Mouse (Mus musculus) stomach, embryonic 14.5 days (tissue): Measurements from ENCODE around the gene Ehmt2. TPM values are rescaled to one million over a fixed set of nuclear protein-coding genes. Genes with fewer than 3 reads are reported as not detected.
"Not testable (repeated sequence)": the region's sequence is repeated elsewhere in the genome, so short reads cannot be mapped to it uniquely, and the experiment has no call there.

Experiments used
- ATAC-seq: fragments of 200-750 bp; cut with Nextera tagmentation; 2 replicates; pipeline ENCODE4 v1.8.0; 2017; ENCODE audit warnings: low read depth, moderate TSS enrichment; ENCODE audit not compliant: insufficient number of reproducible peaks, insufficient read depth, low FRiP score
- H3K27ac ChIP-seq: fragments of 300-500 bp; sonication (generic); 2 replicates; pipeline ENCODE4 v1.5.1; 2014; ENCODE audit warnings: mild to moderate bottlenecking, low read length, moderate library complexity, mixed read lengths
- H3K27me3 ChIP-seq: fragments of 300-500 bp; sonication (generic); 2 replicates; pipeline ENCODE4 v1.6.1; 2014; ENCODE audit warnings: low read length, control low read depth, mixed read lengths; ENCODE audit not compliant: control insufficient read depth, insufficient read depth
- H3K36me3 ChIP-seq: fragments of 300-500 bp; sonication (generic); 2 replicates; pipeline ENCODE4 v1.6.1; 2014; ENCODE audit warnings: mild to moderate bottlenecking, control low read depth, low read length, moderate library complexity, mixed read lengths; ENCODE audit not compliant: control insufficient read depth, insufficient read depth
- H3K4me1 ChIP-seq: fragments of 300-500 bp; sonication (generic); 2 replicates; pipeline ENCODE4 v1.6.1; 2014; ENCODE audit warnings: low read length, control low read depth, mixed read lengths; ENCODE audit not compliant: control insufficient read depth, insufficient read depth
- H3K4me2 ChIP-seq: fragments of 300-500 bp; sonication (generic); replicated peaks from 2 replicates; pipeline ENCODE4 v1.6.1; 2014; ENCODE audit warnings: low read depth, low read length, control low read depth
- H3K4me3 ChIP-seq: fragments of 300-500 bp; sonication (generic); 2 replicates; pipeline ENCODE4 v1.5.1; 2014; ENCODE audit warnings: low read depth, low read length, control low read depth
- H3K9ac ChIP-seq: fragments of 300-500 bp; sonication (generic); replicated peaks from 2 replicates; pipeline ENCODE4 v1.6.1; 2014; ENCODE audit warnings: low read depth, mild to moderate bottlenecking, control low read depth, low read length, moderate library complexity, mixed read lengths
- H3K9me3 ChIP-seq: fragments of 300-500 bp; sonication (generic); 2 replicates; pipeline ENCODE4 v1.6.1; 2016; ENCODE audit warnings: low read depth, low read length, control low read depth; ENCODE audit not compliant: control insufficient read depth
- WGBS: fragments of 180-500 bp; shearing (Covaris S2); extraction: QIAGEN DNeasy Blood & Tissue Kit; methylation state at CpG from one replicate; pipeline ENCODE4 v1.1.7; 2014; 5-methylcytosine and 5-hydroxymethylcytosine counted together
- polyA plus RNA-seq: library from polyadenylated mRNA; unstranded; fragments of >200 nt; fragmentation: Nextera tagmentation; extraction: Ambion mirVana; gene quantifications from 2 replicates; pipeline ENCODE4 v1.2.1, GENCODE M21; 2014

The Ehmt2 gene
- polyA plus RNA-seq, 1 experiment from 2014 or later: 79.4 TPM

- Histone ChIP-seq H3K27me3 (no peaks in the 10 kb centered on the region), H3K4me3 (peak overlapping the region; percentile 14), H3K4me1 (no peaks in the 10 kb centered on the region), H3K9ac (0 out of 2 replicates have a peak overlapping the region, but pooled peaks have one; percentile 21), H3K9me3 (no peaks in the 10 kb centered on the region), H3K27ac (no peak overlapping the region; the same call in 1 of the 2 replicates), H3K4me2 (peak overlapping the region; percentile 39), H3K36me3 (no peaks in the 10 kb centered on the region)
- WGBS: 10% methylated on average over 15 of the region's 15 CpGs
- ATAC-seq: 0 out of 2 replicates have a peak, but pooled peaks have one; percentile 33
These were observed 43.2 kb downstream of the Ehmt2 start for GRCm38 (mm10) chr17:34941344-34942041.

- no peaks in the 10 kb centered on the region for H3K9me3 ChIP-seq
- no peak for ATAC-seq
These were observed 45.0 kb downstream of the Ehmt2 start for GRCm38 (mm10) chr17:34943128-34943815.

GRCm38 (mm10) chr17:34944362-34944761 lies 46.1 kb downstream of the Ehmt2 start:
- Histone ChIP-seq H3K36me3 (peaks cover 2% of the 10 kb centered on the region; the same call in 1 of the 2 replicates), H3K4me2 (no peak overlapping the region), H3K9ac (no peak overlapping the region), H3K4me3 (no peak overlapping the region), H3K9me3 (no peaks in the 10 kb centered on the region), H3K27me3 (no peaks in the 10 kb centered on the region), H3K27ac (no peak overlapping the region), H3K4me1 (no peaks in the 10 kb centered on the region)
- ATAC-seq: 0 out of 2 replicates have a peak, but pooled peaks have one; percentile 14

More at GRCm38 (mm10) chr17:34943128-34943815, 45.0 kb downstream of the Ehmt2 start:
- Histone ChIP-seq H3K4me2 (no peak overlapping the region), H3K27ac (no peak overlapping the region), H3K9ac (no peak overlapping the region), H3K27me3 (no peaks in the 10 kb centered on the region), H3K4me3 (no peak overlapping the region), H3K36me3 (no peaks in the 10 kb centered on the region), H3K4me1 (no peaks in the 10 kb centered on the region)
- 91% methylated on average over 4 of the region's 4 CpGs for WGBS

GRCm38 (mm10) chr17:34946486-34947140 lies 48.3 kb downstream of the Ehmt2 start:
- Histone ChIP-seq H3K27ac (no peak overlapping the region), H3K9me3 (no peaks in the 10 kb centered on the region), H3K36me3 (peaks cover 22% of the 10 kb centered on the region), H3K4me2 (no peak overlapping the region), H3K9ac (no peak overlapping the region), H3K4me3 (no peak overlapping the region), H3K4me1 (peaks cover 10% of the 10 kb centered on the region), H3K27me3 (no peaks in the 10 kb centered on the region)
- WGBS: 90% methylated on average over 5 of the region's 5 CpGs
- ATAC-seq: no peak

- no peak for ATAC-seq
- H3K4me2 ChIP-seq: no peak overlapping the region
- H3K9me3 ChIP-seq: no peaks in the 10 kb centered on the region
- WGBS: 26% methylated on average over 8 of the region's 8 CpGs
- H3K4me1 ChIP-seq: peaks cover 10% of the 10 kb centered on the region
- H3K27me3 ChIP-seq: no peaks in the 10 kb centered on the region
- peaks cover 22% of the 10 kb centered on the region for H3K36me3 ChIP-seq
- no peak overlapping the region for H3K9ac ChIP-seq
- no peak overlapping the region for H3K4me3 ChIP-seq
- no peak overlapping the region for H3K27ac ChIP-seq
These were observed 49.3 kb downstream of the Ehmt2 start for GRCm38 (mm10) chr17:34947606-34948005.

GRCm38 (mm10) chr17:34948721-34949552 lies 50.7 kb downstream of the Ehmt2 start:
- ATAC-seq, H3K9me3 ChIP-seq, H3K4me3 ChIP-seq, H3K4me2 ChIP-seq, H3K27me3 ChIP-seq, H3K27ac ChIP-seq, H3K9ac ChIP-seq: not testable (repeated sequence)
- 60% methylated on average over 9 of the region's 9 CpGs for WGBS
- peaks cover 10% of the 10 kb centered on the region for H3K4me1 ChIP-seq
- peaks cover 22% of the 10 kb centered on the region for H3K36me3 ChIP-seq

GRCm38 (mm10) chr17:34949553-34949969 lies 51.3 kb downstream of the Ehmt2 start:
- Histone ChIP-seq H3K4me2 (no peak overlapping the region), H3K9me3 (no peaks in the 10 kb centered on the region), H3K27ac (no peak overlapping the region), H3K4me3 (no peak overlapping the region), H3K27me3 (no peaks in the 10 kb centered on the region), H3K9ac (no peak overlapping the region), H3K36me3 (peaks cover 22% of the 10 kb centered on the region), H3K4me1 (peaks cover 10% of the 10 kb centered on the region)
- ATAC-seq: no peak
- 41% methylated on average over 4 of the region's 4 CpGs for WGBS
